Mouse (Mus musculus) retina, postnatal 1 day (tissue): ENCODE measurements around the gene Gm20388.

Experiments used
- DNase-seq: peaks from one replicate; pipeline ENCODE4 v3.0.0-alpha.2; 2012

Gene Gm20388

DNA sequence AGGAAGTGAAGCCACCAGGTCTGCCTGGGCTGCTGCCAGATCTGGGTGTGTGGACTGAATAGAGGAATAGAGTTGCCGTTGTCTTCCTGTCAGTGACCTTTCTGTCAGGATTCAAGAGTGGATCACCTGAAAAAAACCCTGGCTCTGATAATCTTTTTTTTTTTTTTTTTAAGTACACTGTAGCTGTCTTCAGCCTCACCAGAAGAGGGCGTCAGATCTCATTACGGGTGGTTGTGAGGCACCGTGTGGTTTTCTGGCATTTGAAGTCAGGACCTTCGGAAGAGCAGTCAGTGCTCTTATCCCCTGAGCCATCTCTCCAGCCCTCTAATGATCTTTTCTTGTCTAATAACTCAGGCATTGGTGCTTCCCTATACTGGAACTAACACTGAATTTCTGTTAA is 4122.8 kb downstream of the Gm20388 start:
- no peak for DNase-seq

DNA sequence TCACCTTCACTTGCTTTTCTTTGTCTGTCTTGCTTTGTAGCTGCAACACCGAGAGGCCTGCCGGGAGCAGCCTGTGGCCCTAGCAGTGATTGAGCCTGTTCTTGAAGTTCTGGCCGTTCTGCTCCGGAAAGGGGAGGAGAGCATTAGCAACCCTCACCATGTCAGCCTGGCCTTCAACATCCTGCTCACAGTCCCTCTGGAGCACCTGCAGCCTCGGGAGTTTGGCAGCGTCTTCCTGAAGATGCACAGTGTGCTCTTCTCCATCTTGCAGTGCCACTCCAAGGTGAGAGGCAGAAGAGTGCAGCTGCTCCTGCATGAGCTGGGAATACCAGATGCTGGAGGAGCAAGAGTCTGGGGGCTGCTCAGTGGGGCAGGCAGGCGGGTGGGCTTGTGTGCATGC is 4127.5 kb downstream of the Gm20388 start:
- no peak for DNase-seq

DNA sequence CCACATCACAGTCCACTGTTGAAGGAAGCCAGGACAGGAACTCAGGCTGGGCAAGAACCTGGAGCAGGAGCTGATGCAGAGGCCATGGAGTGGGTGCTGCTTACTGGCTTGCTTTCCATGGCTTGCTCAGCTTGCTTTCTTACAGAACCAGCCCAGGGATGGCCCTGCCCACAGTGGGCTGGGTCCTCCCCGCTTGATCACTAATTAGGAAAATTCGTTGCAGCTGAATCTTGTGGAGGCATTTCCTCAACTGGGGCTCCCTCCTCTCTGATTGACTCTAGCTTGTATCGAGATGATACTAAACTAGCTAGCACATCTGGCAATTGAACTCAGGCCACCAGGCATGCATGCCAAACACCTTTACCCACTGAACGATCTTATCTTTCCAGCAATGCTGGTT is 4128.7 kb downstream of the Gm20388 start:
- DNase-seq, result no peak

DNA sequence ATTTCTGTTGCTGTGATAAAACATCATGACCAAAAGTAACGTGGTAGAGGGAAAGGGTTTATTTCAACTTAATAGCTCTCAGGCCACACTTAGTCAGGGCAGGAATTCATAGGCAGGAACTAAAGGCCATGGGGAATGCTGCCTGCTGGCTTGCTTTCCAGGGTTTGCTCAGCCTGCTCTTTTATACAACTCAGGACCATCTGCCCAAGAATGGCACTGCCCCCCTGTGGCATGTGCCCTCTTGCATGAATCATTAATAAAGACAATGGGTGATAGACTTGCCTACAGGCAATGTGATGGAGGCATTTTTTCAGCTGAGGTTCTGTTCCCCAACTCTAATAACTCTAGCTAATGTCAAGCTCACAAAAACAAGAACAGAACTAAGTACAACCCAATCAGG is 4131.6 kb downstream of the Gm20388 start:
- peak; percentile 32 for DNase-seq

DNA sequence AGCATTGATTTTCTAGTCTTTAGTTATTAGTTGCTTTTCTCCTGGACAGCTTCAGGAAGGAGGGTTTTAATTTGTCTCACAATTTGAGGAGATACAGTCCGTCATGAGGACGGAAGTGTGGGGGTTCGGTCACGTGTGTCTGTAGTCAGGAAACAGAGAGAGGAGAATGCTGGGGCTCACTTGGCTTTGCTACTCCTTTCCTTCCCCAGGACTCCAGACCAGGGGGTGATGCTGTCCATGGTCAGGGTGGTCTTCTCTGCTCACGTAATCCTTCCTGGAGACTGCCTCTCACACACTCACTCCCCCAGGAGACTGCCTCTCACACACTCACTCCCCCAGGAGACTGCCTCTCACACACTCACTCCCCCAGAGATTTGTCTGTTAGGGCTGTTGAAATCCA is 4133.8 kb downstream of the Gm20388 start:
- DNase-seq, result no peak

DNA sequence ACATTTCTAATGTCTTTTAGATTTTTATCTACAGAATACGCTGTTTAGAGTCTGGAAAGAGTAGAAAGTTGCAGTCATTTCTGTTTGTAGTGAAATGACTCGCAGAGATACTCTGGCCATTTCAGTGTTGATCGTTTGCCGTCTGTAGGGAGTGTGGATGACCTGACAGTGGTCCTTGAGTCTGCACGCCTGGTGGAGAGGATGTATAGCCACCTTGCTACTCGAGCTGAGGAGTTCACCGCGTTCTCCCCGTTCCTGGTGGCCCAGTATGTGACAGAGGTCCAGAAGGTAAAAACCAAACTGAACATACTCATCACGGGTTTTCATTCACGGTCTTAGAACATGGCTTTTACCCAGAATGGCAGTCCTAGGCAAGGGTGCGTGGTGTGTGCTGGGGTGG is 4134.3 kb downstream of the Gm20388 start:
- DNase-seq, result no peak

DNA sequence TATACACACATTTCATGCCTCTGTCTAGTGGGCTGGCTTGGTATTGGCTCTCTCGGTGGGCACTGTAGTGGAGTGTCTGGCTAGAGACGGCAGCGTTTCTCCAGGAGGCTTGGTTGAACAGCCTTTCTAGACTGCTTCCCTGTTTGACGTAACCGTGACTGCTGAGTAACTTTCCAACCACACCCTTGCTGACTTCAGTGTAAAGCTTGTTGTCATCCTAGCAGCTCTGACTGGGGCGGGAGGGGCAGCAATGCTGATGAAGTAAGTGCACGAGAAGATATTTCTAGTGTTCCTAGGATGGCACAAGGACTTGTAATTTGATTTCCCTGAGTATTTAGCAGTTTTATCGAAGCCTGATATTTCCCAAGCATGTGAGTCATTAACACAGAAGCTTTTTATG is 4135.2 kb downstream of the Gm20388 start:
- DNase-seq, result no peak

DNA sequence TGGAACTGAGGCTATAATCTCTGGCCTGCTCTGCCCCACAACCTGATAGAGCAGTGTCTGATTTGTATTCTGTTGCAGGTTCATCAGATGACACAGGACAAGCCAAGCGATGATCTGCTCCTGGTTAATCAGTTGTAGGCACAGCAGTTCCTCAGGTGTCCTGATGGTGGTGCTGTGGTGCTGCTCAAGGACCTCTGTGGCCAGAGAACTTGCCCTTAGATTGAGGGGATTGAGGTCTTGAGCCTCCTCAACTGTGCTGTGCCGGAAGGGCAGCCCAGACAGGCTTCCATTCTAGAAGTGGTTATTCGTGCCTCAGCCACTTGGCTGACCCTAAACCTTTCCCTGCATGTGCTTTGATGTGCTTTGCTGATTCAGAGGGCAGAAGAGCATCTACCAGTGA is 4141.5 kb downstream of the Gm20388 start:
- DNase-seq, result peak; percentile 77

DNA sequence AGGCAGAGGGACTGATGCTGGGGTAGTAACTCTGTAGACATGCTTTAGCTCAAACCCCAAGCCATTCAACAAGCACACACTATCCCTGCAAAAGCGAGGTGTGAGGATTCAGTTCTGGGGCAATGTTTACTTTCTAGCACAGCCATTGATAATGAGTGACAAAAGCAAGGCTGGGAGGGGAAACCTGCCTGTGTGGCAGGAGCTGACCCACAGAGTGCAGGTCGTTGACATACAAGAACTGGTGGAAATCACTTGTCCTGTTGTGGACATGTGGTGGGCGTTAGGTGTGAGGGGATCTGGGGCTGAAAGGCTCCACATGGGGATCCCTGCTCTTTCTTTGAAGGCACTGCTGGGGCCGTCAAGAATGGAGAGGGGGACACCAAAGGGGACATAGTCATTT is 4141.9 kb downstream of the Gm20388 start:
- no peak for DNase-seq

DNA sequence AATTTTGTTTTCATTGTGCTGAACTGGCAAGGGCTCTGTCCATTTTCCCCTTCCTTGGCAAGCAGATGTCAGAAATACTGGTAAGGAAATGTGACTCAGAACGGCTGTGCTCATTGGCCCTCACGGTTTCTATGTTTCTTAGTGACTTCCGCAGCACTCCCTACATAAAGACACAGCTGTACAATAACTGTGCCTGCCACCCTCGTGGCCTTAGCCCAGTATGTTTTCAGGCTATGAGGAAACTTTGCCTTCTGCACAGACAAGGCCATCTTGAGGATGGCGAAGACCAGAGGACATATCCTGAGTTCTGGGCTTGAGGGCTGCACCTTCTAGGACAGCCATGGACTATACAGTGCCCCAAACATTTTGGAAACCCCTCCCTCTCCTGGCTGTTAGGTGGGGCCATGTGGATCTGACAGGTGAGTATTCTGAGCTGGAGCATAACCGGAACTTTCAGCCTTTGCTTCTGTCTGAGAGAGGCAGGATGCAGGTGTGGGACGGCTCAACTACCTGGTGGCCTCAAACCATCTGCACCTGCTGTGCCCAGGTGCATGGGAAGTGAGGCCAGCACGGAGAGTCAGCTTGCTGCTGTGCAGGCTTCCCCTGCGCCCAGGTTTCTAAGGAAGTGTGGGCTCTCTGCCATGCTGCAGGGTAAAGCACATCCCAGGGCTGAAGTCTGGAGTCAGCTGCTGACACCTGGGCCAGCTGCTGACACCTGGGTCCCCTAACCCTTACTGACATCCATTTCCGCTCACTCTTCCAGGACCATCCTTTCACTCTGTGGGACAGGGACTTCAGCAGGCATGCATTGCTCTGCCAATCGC is 4146.4 kb downstream of the Gm20388 start:
- DNase-seq, result no peak

DNA sequence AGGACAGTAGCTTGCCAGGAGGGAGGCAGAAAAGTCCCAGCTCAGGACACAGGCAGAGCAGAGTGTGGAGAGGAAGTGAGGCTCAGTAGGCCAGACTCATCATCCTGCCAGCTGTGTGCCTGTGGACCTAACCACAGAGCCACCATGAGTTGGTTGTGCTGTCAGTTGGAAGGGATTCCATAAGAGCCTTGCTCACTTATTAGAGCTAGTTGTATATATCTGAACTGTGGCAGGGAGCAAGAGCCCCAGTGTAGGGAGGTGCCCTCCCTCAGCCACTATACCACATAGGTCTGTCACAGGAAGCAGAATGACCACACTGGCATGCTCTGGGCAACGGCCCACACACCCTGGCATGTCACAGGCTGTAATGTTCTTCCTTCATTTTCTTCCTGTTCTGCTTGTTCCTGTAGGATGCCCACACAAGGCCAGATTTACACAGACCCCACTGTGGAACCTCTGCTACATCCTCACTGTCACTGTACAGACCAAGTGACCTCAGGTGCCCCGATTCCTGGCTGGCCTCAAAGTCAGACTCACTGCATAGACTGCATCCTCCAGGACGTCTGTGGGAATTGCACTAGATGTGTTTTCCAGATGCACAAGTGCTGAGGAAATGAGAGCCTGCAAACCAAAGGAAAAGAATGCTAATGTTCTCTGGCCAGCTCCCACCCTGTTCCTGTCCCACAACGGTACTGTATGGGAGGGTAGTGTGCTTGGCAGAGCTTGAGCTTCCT is 4155.9 kb downstream of the Gm20388 start:
- no peak for DNase-seq

DNA sequence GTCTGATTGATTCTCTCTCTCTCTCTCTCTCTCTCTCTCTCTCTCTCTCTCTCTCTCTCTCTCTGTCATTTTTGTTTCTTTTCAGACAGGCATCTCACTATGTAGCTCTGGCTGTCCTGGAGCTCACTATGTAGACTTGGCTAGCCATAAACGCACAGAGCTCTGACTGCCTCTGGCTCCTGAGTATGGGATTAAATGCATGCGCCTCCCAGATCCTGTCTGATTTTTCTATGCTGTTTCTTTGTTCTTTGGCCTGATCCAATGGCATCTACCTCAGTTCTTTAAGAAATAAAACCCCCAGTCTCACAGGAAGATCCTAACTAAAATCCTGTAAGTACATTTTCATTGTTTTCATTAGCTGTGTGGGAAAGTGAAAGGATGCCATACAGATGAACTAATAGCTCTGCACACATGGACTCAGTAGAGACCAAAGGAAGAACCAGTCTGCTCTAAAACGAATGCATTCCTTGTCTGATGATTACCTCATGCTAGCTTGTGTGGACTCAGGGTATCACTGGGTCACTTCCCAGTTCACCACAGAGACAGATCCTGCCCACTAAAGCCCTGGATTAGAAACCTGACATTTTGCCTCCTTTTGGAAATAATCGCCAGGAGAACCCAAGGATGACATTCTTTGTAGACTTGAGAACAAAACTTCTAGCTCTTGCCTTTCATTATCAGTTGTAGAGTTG is 4156.6 kb downstream of the Gm20388 start:
- no peak for DNase-seq

DNA sequence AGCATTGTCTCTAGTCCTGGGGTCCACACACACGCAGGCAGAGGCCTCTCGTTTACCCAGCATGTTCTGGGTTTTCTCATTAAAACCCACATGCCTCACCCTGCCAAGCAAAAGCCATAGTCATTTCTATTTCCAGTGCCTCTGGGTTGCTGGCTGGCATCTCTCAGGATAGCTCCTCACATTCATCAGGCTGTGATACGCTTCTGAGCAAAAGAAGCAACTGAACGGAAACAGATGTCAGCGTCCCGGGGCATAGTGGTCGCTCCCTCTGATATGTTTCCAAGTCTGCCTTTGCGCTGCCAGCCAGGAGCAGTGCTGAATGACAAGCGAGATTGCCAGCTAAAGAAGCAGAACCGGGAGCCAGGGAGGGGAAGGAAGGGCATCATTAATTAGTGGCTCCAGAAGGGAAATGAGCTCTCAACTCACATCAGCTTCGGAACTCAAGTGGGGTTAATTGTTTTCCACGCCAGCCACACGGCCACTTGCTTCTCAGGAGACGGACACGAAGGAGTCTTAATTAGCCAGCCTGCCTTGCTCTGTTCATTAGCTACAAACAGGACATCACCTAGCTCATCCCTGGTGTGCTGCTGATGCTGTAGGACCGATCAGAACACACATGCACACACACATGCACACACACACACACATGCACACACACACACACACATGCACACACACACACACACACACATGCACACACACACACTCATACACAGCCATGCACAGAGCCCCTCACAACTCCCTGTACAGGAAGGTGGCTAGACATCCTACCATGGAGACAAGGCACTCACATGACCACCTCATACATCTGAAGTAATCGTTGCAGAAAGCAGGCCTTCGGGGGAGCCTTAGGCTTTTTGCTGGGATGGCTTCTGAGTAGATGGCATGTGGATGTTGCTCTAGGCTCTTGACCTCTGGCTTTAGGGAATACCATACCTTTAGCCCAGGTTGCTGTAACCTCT is 4160.0 kb downstream of the Gm20388 start:
- peak; percentile 66 for DNase-seq

DNA sequence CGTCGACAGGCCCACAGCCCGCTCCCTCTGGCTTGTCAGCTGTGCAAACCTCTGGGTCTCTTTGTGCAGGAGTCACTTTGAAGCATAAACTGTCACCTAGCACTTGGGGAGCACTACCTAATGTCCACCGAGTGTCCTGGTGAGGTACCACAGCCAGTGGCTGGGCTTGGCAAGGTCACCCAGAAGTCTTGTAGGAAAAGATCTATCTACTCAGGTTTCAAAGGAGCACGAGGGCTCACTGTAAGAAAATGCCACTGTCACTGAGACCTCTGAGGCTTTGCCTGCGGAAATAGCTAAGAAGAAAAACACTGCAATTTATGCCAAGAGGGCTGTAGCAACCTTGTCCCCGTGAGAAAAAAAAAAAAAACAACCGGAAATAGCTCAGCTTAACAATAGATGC is 4165.3 kb downstream of the Gm20388 start:
- DNase-seq, result no peak

DNA sequence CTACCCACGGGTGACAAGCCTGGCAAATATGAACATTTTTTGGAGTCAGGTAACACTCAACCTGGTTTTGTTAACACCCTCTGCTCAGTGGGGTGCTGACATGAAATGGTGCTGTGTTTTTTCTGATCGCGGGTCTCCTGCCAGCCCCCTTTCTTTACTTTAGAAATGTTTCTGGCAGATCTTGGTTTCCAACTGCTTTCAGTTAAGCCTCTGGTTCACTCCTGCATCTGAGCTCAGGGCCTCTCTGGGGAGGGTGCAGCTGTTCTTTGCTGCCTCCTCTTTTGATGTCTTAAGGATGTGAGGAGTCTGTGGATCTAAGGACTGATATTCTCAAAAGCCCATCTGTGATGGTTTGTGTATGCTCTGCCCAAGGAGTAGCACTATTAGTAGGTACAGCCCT is 4165.8 kb downstream of the Gm20388 start:
- DNase-seq, result no peak

DNA sequence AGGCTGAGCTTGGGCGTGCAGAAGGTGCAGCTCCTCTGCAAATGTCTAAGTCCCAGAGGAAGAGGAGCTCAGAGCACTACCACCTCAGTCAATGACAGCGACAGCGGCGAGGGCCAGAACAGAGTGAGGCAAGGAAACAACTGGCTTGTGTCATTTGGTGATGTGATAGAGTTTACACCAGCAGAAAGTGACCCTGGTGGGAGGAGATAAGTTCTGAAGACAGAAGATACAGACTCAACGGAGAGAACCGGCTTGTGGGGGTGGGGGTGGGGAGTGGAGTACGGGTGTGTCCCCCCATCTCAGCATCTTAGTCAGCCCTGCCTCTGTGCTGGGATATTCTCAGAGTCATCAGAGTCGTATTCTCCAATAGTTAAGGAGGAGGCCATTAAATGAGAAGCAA is 4166.7 kb downstream of the Gm20388 start:
- DNase-seq, result no peak

DNA sequence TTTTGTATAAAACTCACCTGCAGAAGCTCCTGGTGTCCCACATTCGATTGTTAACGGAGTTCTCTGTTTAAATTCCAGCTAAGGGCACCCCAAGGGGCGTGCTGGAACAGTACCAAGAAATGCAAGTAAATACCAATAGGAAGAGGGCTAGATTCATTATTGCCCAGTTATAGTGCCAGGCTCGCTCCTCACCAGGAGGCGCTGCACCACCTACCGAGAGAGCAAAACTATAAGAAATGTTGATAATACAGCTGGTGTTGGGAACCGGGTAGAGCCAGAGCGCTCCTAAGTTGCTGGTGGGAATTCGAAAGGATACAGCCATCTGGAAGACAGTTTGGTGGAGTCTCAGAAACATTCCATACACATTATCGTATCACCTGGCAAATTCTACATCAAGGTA is 4167.4 kb downstream of the Gm20388 start:
- no peak for DNase-seq

DNA sequence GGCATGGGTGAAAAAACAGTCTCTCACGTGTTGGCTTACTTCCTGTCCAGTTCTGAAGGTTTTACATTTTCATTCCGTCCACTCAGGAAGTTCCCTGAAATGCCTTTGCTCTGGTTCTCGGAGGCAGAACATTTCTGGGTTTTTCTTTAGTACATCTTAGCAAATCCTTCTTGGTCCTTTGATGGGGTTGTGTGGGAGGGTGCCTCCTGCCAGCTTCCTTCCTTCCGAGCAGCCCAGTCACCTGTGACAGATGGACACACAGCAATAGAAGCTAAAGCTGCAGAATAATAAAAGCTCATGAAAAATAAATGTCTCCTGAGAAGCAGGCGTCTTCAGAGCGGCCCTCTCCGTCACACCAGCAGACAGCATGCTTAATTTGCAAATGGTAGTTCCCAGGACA is 4168.3 kb downstream of the Gm20388 start:
- no peak for DNase-seq

DNA sequence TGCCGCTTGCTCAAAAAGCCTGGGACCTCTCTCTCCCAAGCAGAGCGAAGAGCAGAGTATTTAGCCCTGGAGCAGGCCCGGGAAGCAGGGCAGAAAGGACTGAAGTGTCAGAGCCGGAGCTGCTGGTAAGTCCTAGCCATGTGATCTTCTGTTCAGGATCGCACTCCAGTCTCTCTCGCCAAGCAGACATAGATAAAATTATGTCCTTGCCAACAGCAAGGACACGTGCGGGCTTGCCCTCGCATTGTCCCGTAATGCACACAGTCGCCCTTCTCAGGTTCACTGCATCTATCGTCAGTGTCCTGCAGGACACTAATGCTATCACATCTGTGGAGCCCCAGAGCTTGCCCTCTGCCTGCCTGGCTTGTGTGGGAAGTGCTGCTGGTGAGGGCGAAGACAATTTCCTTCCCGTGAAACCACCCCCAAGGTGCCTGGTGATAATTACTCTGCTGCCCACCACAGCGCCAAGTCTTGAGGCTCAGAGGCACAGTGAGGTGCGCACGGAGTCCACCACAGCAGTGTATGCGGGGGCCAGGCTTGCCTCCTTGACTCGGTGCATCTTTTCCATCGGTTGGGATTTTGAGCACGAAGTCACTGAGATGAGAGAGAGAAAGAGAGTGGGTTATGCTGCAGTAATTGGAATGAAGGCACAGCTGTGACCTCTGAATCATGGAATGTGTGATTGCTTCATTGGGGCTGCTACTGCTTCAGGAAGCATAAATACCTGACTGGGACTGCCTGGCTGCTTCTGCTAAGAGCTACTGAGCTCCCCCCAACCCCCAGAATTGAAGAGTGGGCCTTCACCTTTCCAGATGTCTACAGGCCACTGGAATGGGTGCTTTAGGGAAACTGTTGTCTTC is 4170.1 kb downstream of the Gm20388 start:
- no peak for DNase-seq

DNA sequence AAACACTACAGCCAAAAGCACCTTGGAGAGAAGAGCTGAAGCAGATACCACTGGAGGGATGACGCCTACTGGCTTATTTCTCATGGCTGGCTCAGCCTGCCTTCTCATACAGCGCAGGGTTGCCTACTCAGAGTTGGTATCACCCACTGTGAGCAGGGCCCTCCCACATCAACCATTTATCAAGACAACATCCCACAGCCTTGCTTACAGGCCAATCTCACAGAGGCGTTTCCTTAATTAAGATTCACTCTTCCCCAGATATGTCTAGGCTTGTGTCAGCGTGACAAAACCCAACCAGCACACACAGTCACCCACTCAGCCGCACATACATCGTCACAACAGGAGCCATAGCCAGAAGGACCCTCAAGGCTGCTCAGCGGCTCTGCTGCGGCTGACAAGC is 4172.0 kb downstream of the Gm20388 start:
- DNase-seq, result no peak

DNA sequence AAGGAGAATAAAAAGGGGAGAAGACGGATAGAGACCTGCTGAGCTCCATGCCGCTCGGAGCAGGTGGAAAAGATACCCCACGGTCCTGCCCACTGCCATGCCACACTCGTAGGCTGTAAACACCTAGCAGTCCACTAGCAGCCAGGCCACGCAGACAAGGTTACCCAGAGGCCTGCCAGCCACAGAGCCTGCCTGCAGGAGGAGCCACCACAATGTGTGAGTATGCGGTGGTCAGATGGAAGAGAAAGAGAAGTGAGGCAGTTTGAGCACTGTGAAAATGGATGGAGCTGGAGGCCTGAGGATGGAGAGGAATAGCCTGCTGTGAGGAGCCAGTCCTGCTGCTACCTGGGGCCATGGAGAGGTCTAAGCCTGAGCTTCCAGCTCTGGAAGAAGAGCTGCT is 4173.0 kb downstream of the Gm20388 start:
- no peak for DNase-seq

DNA sequence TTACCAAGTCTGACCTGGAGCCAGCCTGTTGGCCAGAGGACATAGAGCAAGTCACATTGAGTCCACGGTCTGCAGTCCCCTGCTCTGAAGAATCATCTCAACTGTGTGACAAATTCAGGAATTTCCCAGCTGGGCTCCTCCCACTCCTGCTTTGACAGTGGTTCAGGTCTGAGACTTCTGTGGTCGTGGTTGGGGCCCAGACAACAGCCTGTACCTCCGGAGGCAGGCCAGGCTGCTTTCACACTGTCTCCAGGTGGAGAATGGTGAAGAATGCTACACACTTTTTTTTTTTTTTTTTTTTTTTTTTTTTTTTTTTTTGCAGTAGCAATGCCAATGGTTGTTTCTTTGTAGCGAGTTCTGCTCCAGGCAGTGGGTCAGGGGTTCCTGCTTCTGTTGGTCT is 4175.0 kb downstream of the Gm20388 start:
- DNase-seq, result no peak
